Mouse (Mus musculus) brain, embryonic 18.5 days (tissue): Measurements from ENCODE around the gene Rnpc3.
"Not testable (repeated sequence)": the region's sequence is repeated elsewhere in the genome, so short reads cannot be mapped to it uniquely, and the experiment has no call there.

ENCODE experiments used
- DNase-seq: peaks from one replicate; pipeline ENCODE4 v3.0.0-alpha.2; 2012; ENCODE audit warnings: low read depth, low spot score

Rnpc3 gene

DNA sequence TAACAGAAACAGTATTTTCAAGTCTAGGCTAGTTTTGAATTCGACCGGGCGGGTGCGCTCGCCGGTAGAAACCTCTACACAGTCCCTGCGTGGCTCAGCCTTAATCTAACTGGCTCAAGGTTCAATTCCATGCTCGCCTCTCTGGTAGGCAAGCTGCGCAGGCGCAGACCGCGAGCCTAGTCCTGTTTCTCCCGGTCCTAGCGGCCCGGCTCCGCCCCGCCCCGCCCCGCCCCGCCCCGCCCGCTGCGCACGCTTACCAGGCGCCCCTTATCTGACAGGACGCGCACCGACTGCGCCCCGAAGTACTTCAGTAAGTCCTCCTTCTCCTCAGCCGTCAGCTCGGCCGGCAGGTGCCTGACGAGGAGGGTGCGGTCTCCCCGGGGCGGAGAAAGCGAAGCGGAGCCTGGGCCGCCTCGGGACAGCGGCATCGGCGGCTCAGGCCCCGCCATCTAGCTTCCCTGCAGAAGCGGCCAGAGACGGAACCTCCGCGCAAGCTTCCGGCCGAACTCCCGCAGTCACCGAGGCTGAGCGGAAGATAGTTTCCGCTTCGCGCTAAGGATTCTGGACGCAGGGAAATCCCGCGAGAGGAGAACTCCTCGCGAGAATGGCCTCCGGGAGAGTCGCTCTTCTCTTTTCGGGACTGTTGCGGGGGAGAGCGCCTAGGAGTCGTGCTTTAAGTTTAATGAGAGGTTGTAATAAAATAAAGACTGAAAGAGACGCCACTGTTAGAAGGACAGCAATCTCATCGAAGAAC, at the start of gene Rnpc3:
Gene Rnpc3, minus strand, starts transcription at position 544 of the 754 bp plus-strand sequence.
- peak; percentile 96 for DNase-seq

GRCm38 (mm10) chr3:113656940-113657339, 27.0 kb upstream of the Rnpc3 start:
- no peak for DNase-seq

DNA sequence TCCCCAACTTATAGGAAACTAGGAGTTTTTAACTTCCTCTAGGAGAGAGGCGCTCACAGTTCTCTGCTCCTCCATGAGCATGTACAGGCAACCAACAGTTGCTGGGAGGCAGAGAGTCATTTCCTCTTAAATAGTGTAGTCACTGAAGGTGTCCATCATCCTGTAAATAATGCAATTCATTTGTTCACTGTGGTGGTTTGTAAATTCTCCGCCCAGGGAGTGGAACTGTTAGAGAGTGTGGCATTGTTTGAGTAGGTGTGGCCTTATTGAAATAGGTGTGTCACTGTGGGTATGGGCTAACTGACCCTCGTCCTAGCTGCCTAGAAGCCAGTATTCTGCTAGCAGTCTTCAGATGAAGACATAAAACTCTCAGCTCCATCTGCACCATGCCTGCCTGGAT, 24.4 kb upstream of the Rnpc3 start:
- no peak for DNase-seq

DNA sequence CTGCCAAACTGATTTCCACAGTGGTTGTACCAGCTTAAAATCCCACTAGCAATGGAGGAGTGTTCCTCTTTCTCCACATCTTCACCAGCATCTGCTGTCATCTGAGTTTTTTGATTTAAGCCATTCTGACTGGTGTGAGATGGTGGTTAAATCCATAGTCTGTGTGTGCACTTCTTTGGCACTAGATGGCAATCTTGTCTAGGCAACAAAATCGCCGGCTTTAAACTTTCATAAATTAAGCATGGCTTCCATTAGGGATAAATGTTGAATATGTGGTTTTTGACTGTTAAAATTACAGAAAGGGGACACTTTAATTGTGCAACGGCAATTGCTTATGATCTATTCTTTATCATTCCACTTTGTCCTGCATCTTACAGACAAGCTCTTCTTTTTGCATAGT, 21.4 kb upstream of the Rnpc3 start:
- DNase-seq = not testable (repeated sequence)

- no peak for DNase-seq
These were observed 9.6 kb upstream of the Rnpc3 start for GRCm38 (mm10) chr3:113639545-113639944.

DNA sequence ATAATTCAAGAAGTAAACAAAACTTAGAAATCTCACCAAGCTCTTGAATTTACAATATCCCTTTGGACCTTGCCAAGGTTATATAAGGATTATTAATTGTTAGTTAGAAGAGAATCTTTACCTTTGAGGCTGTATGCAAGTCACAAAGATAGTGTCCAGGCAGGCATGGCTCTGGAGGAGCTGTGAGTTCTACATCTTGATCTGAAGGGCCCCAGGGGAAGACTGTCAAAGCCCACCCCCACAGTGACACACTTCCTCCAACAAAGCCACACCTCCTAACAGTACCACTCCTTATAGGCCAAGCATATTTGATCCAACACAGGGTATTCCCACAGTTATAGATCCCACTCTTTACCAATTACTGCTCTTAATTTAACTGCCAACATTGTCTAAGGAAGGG, 4.3 kb upstream of the Rnpc3 start:
- no peak for DNase-seq

GRCm38 (mm10) chr3:113631611-113632010, 1.7 kb upstream of the Rnpc3 start:
- DNase-seq = no peak

- DNase-seq = no peak
These were observed 615 bp upstream of the Rnpc3 start for GRCm38 (mm10) chr3:113630564-113630963.

DNA sequence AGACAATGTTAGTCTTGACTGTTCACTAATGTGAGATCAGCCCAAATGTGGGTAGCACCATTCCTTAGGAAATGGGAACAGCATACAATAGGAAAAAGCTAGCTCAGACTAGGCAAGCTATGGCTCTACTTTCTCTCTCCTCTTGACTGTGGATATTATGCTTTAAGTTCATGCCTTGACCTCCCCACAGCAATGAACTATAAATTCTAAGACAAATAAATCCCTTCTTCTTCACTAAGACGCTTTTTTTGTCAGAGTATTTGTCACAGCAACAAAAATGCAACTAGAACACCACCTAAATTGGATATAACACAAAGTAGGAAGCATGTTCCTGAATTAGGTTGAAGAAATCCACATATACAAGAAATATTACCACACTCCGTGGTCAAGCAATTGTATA, 23.4 kb downstream of the Rnpc3 start, which contains the start of gene Amy1:
Gene Amy1, minus strand, starts transcription at position 101 of the 400 bp plus-strand sequence.
- DNase-seq = no peak

DNA sequence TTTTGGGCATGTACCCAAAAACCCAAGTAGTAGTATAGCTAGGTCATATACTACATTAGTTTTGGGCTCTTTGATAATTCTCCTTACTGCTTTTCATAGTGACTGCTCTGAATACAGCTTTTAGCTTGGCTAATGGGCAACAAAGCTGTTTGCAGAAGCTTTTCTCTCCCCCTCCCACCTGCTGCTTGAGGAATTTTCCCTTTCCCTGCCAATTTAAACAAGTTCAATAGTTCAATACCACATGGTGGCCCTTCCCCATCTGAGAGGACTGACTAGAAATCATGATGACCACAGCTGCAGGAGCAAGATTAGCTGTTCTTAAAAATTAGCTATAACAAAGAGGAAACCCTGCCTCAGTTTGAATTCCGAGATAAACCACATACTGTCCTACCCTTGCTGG, 39.1 kb downstream of the Rnpc3 start:
- no peak for DNase-seq

DNA sequence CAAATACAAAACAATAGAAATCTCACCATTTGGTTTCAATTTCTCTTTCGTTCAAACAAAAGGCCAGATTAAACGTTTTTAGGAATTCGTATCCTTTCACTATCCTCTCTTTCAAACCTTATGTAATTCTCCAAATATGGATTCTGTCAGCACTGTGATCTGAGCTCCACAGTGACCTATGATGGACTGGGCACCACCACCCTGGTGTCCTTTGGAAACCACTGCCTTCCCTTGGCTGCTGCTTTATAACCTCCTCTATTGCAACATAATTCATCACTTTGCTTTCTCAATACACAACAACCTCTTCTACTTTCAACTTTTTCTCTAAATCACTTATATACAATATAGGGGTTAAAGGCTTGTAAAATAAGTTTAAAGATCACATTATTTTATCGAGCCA, 55.4 kb downstream of the Rnpc3 start:
- DNase-seq = no peak

GRCm38 (mm10) chr3:113574138-113574537, 55.8 kb downstream of the Rnpc3 start:
- no peak for DNase-seq

DNA sequence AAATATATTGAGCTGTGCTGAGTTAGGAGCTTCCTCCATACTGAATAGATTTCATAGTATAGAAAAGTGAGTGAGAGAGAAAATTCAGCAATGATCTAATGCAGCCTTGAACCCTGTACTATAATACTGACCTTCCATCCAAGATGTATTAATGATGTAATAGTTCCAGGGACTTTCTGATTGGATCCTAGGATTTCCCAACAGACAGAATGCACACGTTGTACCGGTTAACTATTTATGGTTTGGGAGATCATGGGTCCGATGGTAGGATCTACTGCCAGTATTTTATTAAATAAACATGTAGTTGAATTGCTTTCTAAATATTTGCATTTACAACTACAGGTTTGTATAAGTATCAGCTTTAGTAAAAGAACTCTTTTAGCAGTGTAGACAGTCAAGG, 57.8 kb downstream of the Rnpc3 start:
- DNase-seq = no peak
